Mouse (Mus musculus) spleen, postnatal 14 days (tissue): ENCODE measurements around the gene Nhlh1.

Source experiments
- DNase-seq, 2 experiments: peaks; one replicate each; pipeline ENCODE4 v3.0.0; 2021 to 2022; ENCODE audit warnings: low spot score in 2 of 2

Nhlh1 gene

GRCm38 (mm10) chr1:172057491-172057921 lies at the start of gene Nhlh1:
Gene Nhlh1 (minus strand): TSS chr1:172057573.
- no peak for DNase-seq

GRCm38 (mm10) chr1:172105101-172105500 lies 47.7 kb upstream of the Nhlh1 start:
- no peak for DNase-seq

GRCm38 (mm10) chr1:172103619-172104018 lies 46.2 kb upstream of the Nhlh1 start:
- no peak for DNase-seq

GRCm38 (mm10) chr1:172099325-172100033 lies 42.1 kb upstream of the Nhlh1 start:
- no peak for DNase-seq

- DNase-seq: no peak
Measured at GRCm38 (mm10) chr1:172095202-172095601, 37.8 kb upstream of the Nhlh1 start.

GRCm38 (mm10) chr1:172094295-172094694 lies 36.9 kb upstream of the Nhlh1 start:
- DNase-seq: no peak

- DNase-seq: no peak
Measured at GRCm38 (mm10) chr1:172093522-172093921, 36.1 kb upstream of the Nhlh1 start.

GRCm38 (mm10) chr1:172082899-172083445 lies 25.6 kb upstream of the Nhlh1 start:
- no peak for DNase-seq

GRCm38 (mm10) chr1:172082101-172082898 lies 24.9 kb upstream of the Nhlh1 start, which contains the start of the genes Copa and Ncstn:
Gene Copa (plus strand): TSS chr1:172082529.
Gene Ncstn (minus strand): TSS chr1:172082795.
- DNase-seq: peak; percentile 83 to 89

GRCm38 (mm10) chr1:172077981-172078380 lies 20.6 kb upstream of the Nhlh1 start:
- no peak for DNase-seq

- no peak for DNase-seq
Measured at GRCm38 (mm10) chr1:172072604-172073003, 15.2 kb upstream of the Nhlh1 start.

GRCm38 (mm10) chr1:172071556-172071955 lies 14.2 kb upstream of the Nhlh1 start:
- DNase-seq: no peak

GRCm38 (mm10) chr1:172070227-172070626 lies 12.9 kb upstream of the Nhlh1 start:
- no peak for DNase-seq

GRCm38 (mm10) chr1:172064613-172065141 lies 7.3 kb upstream of the Nhlh1 start:
- no peak for DNase-seq

GRCm38 (mm10) chr1:172063291-172064023 lies 6.1 kb upstream of the Nhlh1 start:
- no peak for DNase-seq

- DNase-seq: no peak
Measured at GRCm38 (mm10) chr1:172062101-172062500, 4.7 kb upstream of the Nhlh1 start.

- no peak for DNase-seq
Measured at GRCm38 (mm10) chr1:172061217-172061616, 3.8 kb upstream of the Nhlh1 start.

GRCm38 (mm10) chr1:172060659-172061058 lies 3.3 kb upstream of the Nhlh1 start:
- no peak for DNase-seq

- DNase-seq: no peak
Measured at GRCm38 (mm10) chr1:172058874-172059273, 1.5 kb upstream of the Nhlh1 start.

- DNase-seq: no peak
Measured at GRCm38 (mm10) chr1:172058321-172058720, 948 bp upstream of the Nhlh1 start.

- DNase-seq: no peak
Measured at GRCm38 (mm10) chr1:172056251-172056650, 1.1 kb downstream of the Nhlh1 start.
